ENCODE assay signal across 8 mouse cellular contexts in genomic region chr17:87501687-87502387, GRCm38 (mm10). TPM values are rescaled to one million over a fixed set of nuclear protein-coding genes. Genes with fewer than 3 reads are reported as not detected.
DNase-seq lines count a peak whose midpoint lies in the region; ATAC-seq and TF ChIP-seq lines count a peak whose summit lies in the region.

No protein-coding gene starts in this region.

- H3K27ac ChIP-seq in kidney, adult 2 months (ENCODE audit: insufficient read depth, low read depth, low read length) = no peak overlapping the region
- H3K27ac ChIP-seq in embryonic facial prominence, embryonic 11.5 days (replicated peaks; ENCODE audit: low read depth, low read length) = 0 out of 2 replicates have a peak overlapping the region, but pooled peaks have one; percentile 3

- no peak for ATAC-seq in embryonic facial prominence, embryonic 11.5 days (replicated peaks; ENCODE audit: insufficient number of reproducible peaks, low FRiP score, low TSS enrichment, low read depth)

- H3K4me2 ChIP-seq in embryonic facial prominence, embryonic 11.5 days (ENCODE audit: low read depth, low read length) = no peak overlapping the region

- H3K36me3 ChIP-seq in kidney, adult 2 months (ENCODE audit: control insufficient read depth, insufficient read depth, low read length) = no peaks in the 10 kb centered on the region
- no peaks in the 10 kb centered on the region for H3K36me3 ChIP-seq in embryonic facial prominence, embryonic 11.5 days (replicated peaks; ENCODE audit: control insufficient read depth, insufficient read depth, low read depth, low read length)

- no peak overlapping the region for H3K9ac ChIP-seq in embryonic facial prominence, embryonic 11.5 days (replicated peaks; ENCODE audit: low read length)

- 58% methylated on average over 10 of the region's 10 CpGs for WGBS in kidney, adult 2 months
- WGBS in embryonic facial prominence, embryonic 11.5 days = 29% methylated on average over 10 of the region's 10 CpGs

- no peak for TF ChIP-seq POLR2A in kidney, adult 2 months (IDR thresholded peaks at IDR 0.05; ENCODE audit: low read depth, low read length)

- H3K27me3 ChIP-seq in kidney, adult 2 months (replicated peaks; ENCODE audit: control insufficient read depth, insufficient read depth, low read length) = no peaks in the 10 kb centered on the region
- no peaks in the 10 kb centered on the region for H3K27me3 ChIP-seq in embryonic facial prominence, embryonic 11.5 days (ENCODE audit: control insufficient read depth, insufficient read depth, low read length)

- no peak overlapping the region for H3K4me3 ChIP-seq in kidney, adult 2 months (ENCODE audit: insufficient read depth, low read depth, low read length)
- no peak overlapping the region for H3K4me3 ChIP-seq in embryonic facial prominence, embryonic 11.5 days (ENCODE audit: low read depth, low read length)

- H3K4me1 ChIP-seq in kidney, adult 2 months (ENCODE audit: control insufficient read depth, insufficient read depth, low read length) = no peaks in the 10 kb centered on the region
- peaks cover 2% of the 10 kb centered on the region; the same call in 1 of the 2 replicates for H3K4me1 ChIP-seq in embryonic facial prominence, embryonic 11.5 days (ENCODE audit: control insufficient read depth, insufficient read depth, low read length)

- DNase-seq in kidney, postnatal 14 days = peak; percentile 14
- DNase-seq in kidney, adult 2 months = no peak
- DNase-seq in embryonic facial prominence, embryonic 11.5 days (ENCODE audit: low spot score) = peak; percentile 32
- peak; percentile 31 to 43 for DNase-seq in kidney, postnatal 4 days
- peak; percentile 71 for DNase-seq in lung, postnatal 10 days
- no peak for DNase-seq in yolk sac, embryonic 10.5 days (ENCODE audit: low spot score)
- DNase-seq in thymus, postnatal 14 days = no peak
- no peak for DNase-seq in embryo, embryonic 9.5 days (ENCODE audit: extremely low spot score)

- no peak for TF ChIP-seq CTCF in kidney, adult 2 months (conservative IDR thresholded peaks at IDR 0.05; ENCODE audit: insufficient read depth, insufficient read length, low read depth, low read length)

- no peaks in the 10 kb centered on the region for H3K9me3 ChIP-seq in embryonic facial prominence, embryonic 11.5 days (replicated peaks; ENCODE audit: control insufficient read depth, low read length)

RNA-seq across cellular contexts. Expression of gene Calm2, which starts 55.1 kb away (rescaled TPM):
- 40.5 and 78.8 TPM in 2 replicates for polyA plus RNA-seq in kidney, adult 2 months (2012; rRNA removed)
- polyA plus RNA-seq in embryonic facial prominence, embryonic 11.5 days (2014; fragmentation: Nextera tagmentation; extraction: Ambion mirVana) = 1,261 and 1,315 TPM in 2 replicates

Comparison
In these comparisons a context has a peak if more than half of its experiments do, and no peak if none do; other contexts are left out.
1. DNase-seq: peak in kidney, postnatal 14 days (single experiment), embryonic facial prominence, embryonic 11.5 days (single experiment), kidney, postnatal 4 days (2 of 2) and lung, postnatal 10 days (single experiment); none in kidney, adult 2 months (single experiment), yolk sac, embryonic 10.5 days (single experiment), thymus, postnatal 14 days (single experiment) and embryo, embryonic 9.5 days (single experiment).
2. RNA of gene Calm2, which starts 55.1 kb away (polyA plus RNA-seq): 1,261 to 1,315 TPM in embryonic facial prominence, embryonic 11.5 days; 40.5 to 78.8 TPM in kidney, adult 2 months; every median in the first group is over 10 times any median in the second.